Mouse (Mus musculus) lung, embryonic 14.5 days (tissue): ENCODE measurements at regions not wholly inside any gene's neighbourhood (a gene's known extent, or its start where the extent isn't known, plus 50 kb on each side); places are given as distances from the start of the nearest gene placed in this dataset.

Experiments
- ATAC-seq: fragments of 200-750 bp; cut with Nextera tagmentation; 2 replicates; pipeline ENCODE4 v1.8.0; 2017; ENCODE audit warnings: mild to moderate bottlenecking, moderate TSS enrichment, moderate library complexity; ENCODE audit not compliant: insufficient read depth
- DNase-seq: peaks from one replicate; pipeline ENCODE4 v3.0.0-alpha.2; 2015
- H3K27ac ChIP-seq: fragments of 300-500 bp; sonication (generic); 2 replicates; pipeline ENCODE4 v1.5.1; 2014; ENCODE audit warnings: low read depth, mild to moderate bottlenecking, moderate library complexity
- H3K27me3 ChIP-seq: fragments of 300-500 bp; sonication (generic); 2 replicates; pipeline ENCODE4 v1.6.1; 2014; ENCODE audit warnings: low read length, control low read depth; ENCODE audit not compliant: insufficient read depth
- H3K36me3 ChIP-seq: fragments of 300-500 bp; sonication (generic); 2 replicates; pipeline ENCODE4 v1.6.1; 2014; ENCODE audit warnings: control low read depth; ENCODE audit not compliant: insufficient read depth
- H3K4me1 ChIP-seq: fragments of 300-500 bp; sonication (generic); 2 replicates; pipeline ENCODE4 v1.6.1; 2014; ENCODE audit warnings: antibody characterized with exemption, control low read depth; ENCODE audit not compliant: insufficient read depth
- H3K4me2 ChIP-seq: fragments of 300-500 bp; sonication (generic); 2 replicates; pipeline ENCODE4 v1.6.1; 2014; ENCODE audit warnings: mild to moderate bottlenecking
- H3K4me3 ChIP-seq: fragments of 300-500 bp; sonication (generic); 2 replicates; pipeline ENCODE4 v1.5.1; 2014; ENCODE audit warnings: low read depth, low read length
- H3K9ac ChIP-seq: fragments of 300-500 bp; sonication (generic); 2 replicates; pipeline ENCODE4 v1.6.1; 2014
- H3K9me3 ChIP-seq: fragments of 300-500 bp; sonication (generic); 2 replicates; pipeline ENCODE4 v1.6.1; 2016; ENCODE audit warnings: low read depth, low read length, control low read depth
- CTCF ChIP-seq: IDR thresholded peaks from 2 replicates; pipeline ENCODE4 v1.5.1; 2016; ENCODE audit warnings: antibody characterized with exemption, low read depth
- WGBS: fragments of 180-500 bp; shearing (Covaris S2); extraction: QIAGEN DNeasy Blood & Tissue Kit; methylation state at CpG from one replicate; pipeline ENCODE4 v1.1.7; 2014; 5-methylcytosine and 5-hydroxymethylcytosine counted together

GRCm38 (mm10) chr6:31216206-31217059 lies 182.1 kb upstream of the Mkln1 start:
- WGBS: under 1% methylated on average over 98 of the region's 100 CpGs
- H3K4me3 ChIP-seq: peak overlapping the region; percentile 67
- no peak for TF ChIP-seq CTCF

GRCm38 (mm10) chr6:31217060-31217541 lies 181.4 kb upstream of the Mkln1 start:
- H3K27ac ChIP-seq: no peak overlapping the region
- peak overlapping the region; percentile 47; the same call in 1 of the 2 replicates for H3K9ac ChIP-seq
- peaks cover 70% of the 10 kb centered on the region for H3K27me3 ChIP-seq
- no peaks in the 10 kb centered on the region for H3K9me3 ChIP-seq
- peaks cover 8% of the 10 kb centered on the region for H3K4me1 ChIP-seq
- peak overlapping the region; percentile 100 for H3K4me2 ChIP-seq
- DNase-seq (no peak), ATAC-seq (peak; percentile 35; the same call in 1 of the 2 replicates)
- peak overlapping the region; percentile 67 for H3K4me3 ChIP-seq
- no peaks in the 10 kb centered on the region for H3K36me3 ChIP-seq
- no peak for TF ChIP-seq CTCF
- WGBS: under 1% methylated on average over 20 of the region's 20 CpGs

More at GRCm38 (mm10) chr6:31216206-31217059, 182.1 kb upstream of the Mkln1 start:
- Histone ChIP-seq H3K9me3 (no peaks in the 10 kb centered on the region), H3K27me3 (peaks cover 64% of the 10 kb centered on the region), H3K4me1 (peaks cover 8% of the 10 kb centered on the region), H3K4me2 (peak overlapping the region; percentile 100), H3K27ac (no peak overlapping the region), H3K36me3 (no peaks in the 10 kb centered on the region), H3K9ac (peak overlapping the region; percentile 47)
- DNase-seq (peak; percentile 63), ATAC-seq (peak; percentile 66; the same call in 1 of the 2 replicates)

DNA sequence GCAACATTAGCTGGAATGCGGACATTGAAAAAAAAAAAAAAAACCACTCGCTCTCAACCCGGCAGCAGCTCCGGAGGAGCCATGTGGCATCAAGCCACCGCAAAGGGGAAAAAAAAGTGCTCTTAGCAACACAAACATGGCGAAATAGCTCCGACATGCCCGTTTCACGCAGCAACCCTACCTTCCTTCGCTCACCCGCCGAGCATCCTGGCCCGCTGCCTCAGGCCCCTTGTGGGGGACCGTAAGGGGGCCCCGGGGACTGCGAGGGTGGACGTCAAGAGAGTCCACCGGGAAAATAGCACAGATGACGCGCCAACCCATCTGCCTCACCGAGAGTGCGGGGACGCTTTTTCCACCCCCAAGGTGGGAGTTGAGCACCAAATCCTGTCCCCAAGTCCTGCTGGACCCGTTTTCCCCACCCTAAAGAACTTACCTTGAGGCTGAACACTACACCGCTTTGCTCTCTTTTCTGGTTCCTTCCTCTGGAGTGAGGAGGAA lies 180.8 kb upstream of the Mkln1 start:
- ATAC-seq (no peak), DNase-seq (peak; percentile 70)
- no peak overlapping the region; the same call in 1 of the 2 replicates for H3K9ac ChIP-seq
- H3K27ac ChIP-seq: no peak overlapping the region
- WGBS: under 1% methylated on average over 25 of the region's 25 CpGs
- no peaks in the 10 kb centered on the region for H3K36me3 ChIP-seq
- H3K27me3 ChIP-seq: peaks cover 69% of the 10 kb centered on the region
- H3K9me3 ChIP-seq: no peaks in the 10 kb centered on the region
- peak overlapping the region; percentile 100 for H3K4me2 ChIP-seq
- TF ChIP-seq CTCF: no peak
- peaks cover 8% of the 10 kb centered on the region for H3K4me1 ChIP-seq
- peak overlapping the region; percentile 67 for H3K4me3 ChIP-seq

GRCm38 (mm10) chr6:31218139-31218750 lies 180.3 kb upstream of the Mkln1 start:
- H3K27ac ChIP-seq: no peak overlapping the region
- H3K4me2 ChIP-seq: peak overlapping the region; percentile 100
- peaks cover 8% of the 10 kb centered on the region for H3K4me1 ChIP-seq
- peak overlapping the region; percentile 2; the same call in 1 of the 2 replicates for H3K9ac ChIP-seq
- WGBS: under 1% methylated on average over 40 of the region's 40 CpGs
- peak overlapping the region; percentile 67 for H3K4me3 ChIP-seq
- DNase-seq (peak; percentile 55), ATAC-seq (0 out of 2 replicates have a peak, but pooled peaks have one; percentile 5)
- no peaks in the 10 kb centered on the region for H3K36me3 ChIP-seq
- H3K9me3 ChIP-seq: no peaks in the 10 kb centered on the region
- H3K27me3 ChIP-seq: peaks cover 67% of the 10 kb centered on the region
- no peak for TF ChIP-seq CTCF

GRCm38 (mm10) chr6:31218880-31219279 lies 179.7 kb upstream of the Mkln1 start:
- WGBS: 33% methylated on average over 8 of the region's 8 CpGs
- Histone ChIP-seq H3K27me3 (peaks cover 67% of the 10 kb centered on the region), H3K27ac (no peak overlapping the region), H3K36me3 (no peaks in the 10 kb centered on the region), H3K4me2 (peak overlapping the region; percentile 100), H3K4me1 (peaks cover 8% of the 10 kb centered on the region), H3K9ac (no peak overlapping the region), H3K4me3 (peak overlapping the region; percentile 67), H3K9me3 (no peaks in the 10 kb centered on the region)
- DNase-seq (no peak), ATAC-seq (no peak)
- no peak for TF ChIP-seq CTCF

GRCm38 (mm10) chr6:31219736-31220135 lies 178.8 kb upstream of the Mkln1 start:
- peak overlapping the region; percentile 57 for H3K4me2 ChIP-seq
- 14% methylated on average over 3 of the region's 3 CpGs for WGBS

More at GRCm38 (mm10) chr6:31219736-31220135, 178.8 kb upstream of the Mkln1 start:
- Histone ChIP-seq H3K36me3 (no peaks in the 10 kb centered on the region), H3K4me3 (peak overlapping the region; percentile 31), H3K27ac (no peak overlapping the region), H3K27me3 (peaks cover 67% of the 10 kb centered on the region), H3K4me1 (peaks cover 8% of the 10 kb centered on the region), H3K9me3 (no peaks in the 10 kb centered on the region), H3K9ac (no peak overlapping the region)
- DNase-seq (no peak), ATAC-seq (no peak)
- TF ChIP-seq CTCF: no peak
